Mouse (Mus musculus) thymus, postnatal 25 days (tissue): ENCODE measurements at regions not wholly inside any gene's neighbourhood (a gene's known extent, or its start where the extent isn't known, plus 50 kb on each side); places are given as distances from the start of the nearest gene placed in this dataset.

Source experiments
- DNase-seq: peaks from one replicate; pipeline ENCODE4 v3.0.0; 2022

GRCm38 (mm10) chr13:113736468-113736867 lies 57.8 kb upstream of the Arl15 start:
- DNase-seq = no peak

- DNase-seq = no peak
Measured at GRCm38 (mm10) chr13:113735611-113736285, 58.6 kb upstream of the Arl15 start.

GRCm38 (mm10) chr13:113734134-113734794 lies 60.0 kb upstream of the Arl15 start:
- DNase-seq = peak; percentile 4

- no peak for DNase-seq
Measured at GRCm38 (mm10) chr13:113733734-113734133, 60.6 kb upstream of the Arl15 start.

- DNase-seq = no peak
Measured at GRCm38 (mm10) chr13:113730776-113731400, 63.4 kb upstream of the Arl15 start.

GRCm38 (mm10) chr13:113730062-113730775 lies 64.1 kb upstream of the Arl15 start:
- DNase-seq = no peak

- DNase-seq = no peak
Measured at GRCm38 (mm10) chr13:113729574-113729973, 64.7 kb upstream of the Arl15 start.

GRCm38 (mm10) chr13:113728111-113728510 lies 64.6 kb upstream of the Hspb3 start:
- no peak for DNase-seq

- DNase-seq = no peak
Measured at GRCm38 (mm10) chr13:113724881-113725837, 61.7 kb upstream of the Hspb3 start.

- no peak for DNase-seq
Measured at GRCm38 (mm10) chr13:113715231-113715630, 51.8 kb upstream of the Hspb3 start.

GRCm38 (mm10) chr13:113713844-113714243 lies 50.4 kb upstream of the Hspb3 start:
- no peak for DNase-seq
